Mouse (Mus musculus) liver, embryonic 14 days (tissue): ENCODE results near the gene Zfyve27. TPM values are rescaled to one million over a fixed set of nuclear protein-coding genes. Genes with fewer than 3 reads are reported as not detected.

Experiments used
- polyA plus RNA-seq: library from polyadenylated mRNA; depleted of rRNA; stranded (reverse); fragments of >200 nt; gene quantifications from 2 replicates; pipeline ENCODE4 v1.2.3, GENCODE M21; 2012; rRNA removed

Zfyve27 gene
- polyA plus RNA-seq: 7.8 and 8.7 TPM in 2 replicates

GRCm38 (mm10) chr19:42163764-42164163 is at the start of gene Zfyve27:
TSS of gene Zfyve27 (plus strand) at chr19:42163951.

GRCm38 (mm10) chr19:42128787-42129508 is 34.8 kb upstream of the Zfyve27 start, which contains the start of gene Avpi1:
TSS of gene Avpi1 (minus strand) at chr19:42129059.

DNA sequence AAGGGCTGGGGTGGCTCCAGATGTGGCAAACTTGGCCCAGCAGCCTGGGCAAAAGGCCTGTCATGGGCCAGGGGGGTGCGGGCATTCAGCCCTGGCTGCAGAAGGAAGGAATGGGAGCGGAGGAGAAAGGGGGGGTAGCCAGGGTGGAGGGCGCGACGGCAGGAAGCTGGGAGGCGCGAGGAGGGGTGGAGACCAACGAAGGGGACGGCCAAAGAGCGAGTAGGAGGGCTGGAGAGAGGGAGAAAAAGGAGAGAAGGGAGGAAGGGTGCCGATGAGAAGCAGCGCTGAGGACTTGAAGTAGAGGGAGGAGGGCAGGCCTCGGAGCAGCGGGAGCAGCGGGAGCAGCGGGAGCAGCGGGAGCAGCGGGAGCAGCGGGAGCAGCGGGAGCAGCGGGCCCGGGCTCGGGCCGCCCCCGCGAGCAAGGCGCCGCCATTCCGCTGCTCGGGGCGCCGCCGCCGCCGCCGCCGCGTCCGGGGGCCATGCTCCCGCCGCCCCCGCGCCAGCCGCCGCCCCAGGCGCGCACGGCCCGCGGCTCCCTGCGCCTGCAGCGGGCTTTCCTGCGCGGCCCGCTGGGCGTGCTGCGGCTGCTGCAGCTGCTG is 16.5 kb upstream of the Zfyve27 start, which contains the start of gene Marveld1:
Gene Marveld1 (plus strand): TSS at position 231 of the 599 bp plus-strand sequence.

DNA sequence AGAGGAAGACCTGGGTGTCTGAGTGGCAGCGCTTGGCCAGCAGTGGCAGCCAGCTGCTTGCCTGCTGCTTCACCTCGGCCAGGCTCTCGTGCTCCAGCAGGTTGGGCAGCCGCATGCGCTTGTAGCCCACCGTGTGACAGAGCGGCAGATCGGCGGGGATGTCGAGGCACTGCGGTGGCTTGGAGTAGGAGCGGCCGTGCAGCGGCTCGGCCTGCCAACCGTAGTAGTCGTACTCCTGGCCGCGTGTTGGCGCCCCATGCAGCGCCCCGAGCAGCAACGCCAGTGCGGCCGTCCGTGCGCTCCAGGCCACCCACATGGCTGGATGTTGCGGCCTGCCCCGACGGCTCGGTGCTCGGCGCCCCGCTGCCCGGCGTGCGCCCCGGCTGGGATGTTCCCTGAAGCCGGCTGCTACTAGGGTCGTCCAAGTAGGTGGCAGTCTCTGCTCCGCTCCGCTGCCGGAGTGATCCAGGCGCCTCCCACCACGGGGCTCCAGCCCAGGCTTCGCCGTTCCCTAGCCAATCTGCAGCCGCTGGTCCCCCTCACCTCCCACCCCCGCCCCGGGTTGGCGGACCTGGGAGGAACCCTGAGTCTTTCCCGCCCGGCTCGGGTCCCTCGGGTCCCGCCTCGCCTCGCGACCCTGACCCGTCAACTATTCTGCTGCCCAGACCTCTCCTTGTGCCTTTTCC is 38.1 kb downstream of the Zfyve27 start, which contains the start of gene Sfrp5:
Gene Sfrp5 (minus strand): TSS at position 557 of the 686 bp plus-strand sequence.

Other genes starting within 250 kb of the Zfyve27 start
- gene Exosc1, start 230.5 kb upstream of the Zfyve27 start, polyA plus RNA-seq: 19.7 and 22.6 TPM in 2 replicates
- gene Zdhhc16, start 230.5 kb upstream of the Zfyve27 start, polyA plus RNA-seq: 21.9 and 26.2 TPM in 2 replicates
- 15.6 and 16.5 TPM in 2 replicates for gene Mms19, start 182.8 kb upstream of the Zfyve27 start, polyA plus RNA-seq
- 4.2 and 4.5 TPM in 2 replicates for gene Ubtd1, start 182.2 kb upstream of the Zfyve27 start, polyA plus RNA-seq
- 0.05 and 0.10 TPM in 2 replicates for gene Ankrd2, start 128.0 kb upstream of the Zfyve27 start, polyA plus RNA-seq
- 20.8 and 24.0 TPM in 2 replicates for gene Hoga1, start 118.3 kb upstream of the Zfyve27 start, polyA plus RNA-seq
- gene 4933411K16Rik, start 111.7 kb upstream of the Zfyve27 start, polyA plus RNA-seq: 0.72 and 0.90 TPM in 2 replicates
- gene Morn4, start 77.6 kb upstream of the Zfyve27 start, polyA plus RNA-seq: 1.5 TPM in 2 replicates
- gene Pi4k2a, start 73.5 kb upstream of the Zfyve27 start, polyA plus RNA-seq: 8.0 and 8.6 TPM in 2 replicates
- gene Avpi1, start 34.9 kb upstream of the Zfyve27 start, polyA plus RNA-seq: 7.2 and 7.8 TPM in 2 replicates
- 6.8 and 7.5 TPM in 2 replicates for gene Marveld1, start 16.6 kb upstream of the Zfyve27 start, polyA plus RNA-seq
- gene Sfrp5, start 38.3 kb downstream of the Zfyve27 start, polyA plus RNA-seq: 0.02 and 0.06 TPM in 2 replicates
- not detected in 2 replicates for gene Golga7b, start 83.6 kb downstream of the Zfyve27 start, polyA plus RNA-seq